Mouse (Mus musculus) hindbrain, postnatal 0 days (tissue): ENCODE measurements around the gene Cnga1. TPM values are rescaled to one million over a fixed set of nuclear protein-coding genes. Genes with fewer than 3 reads are reported as not detected.
A peak's percentile ranks its signal among the peaks of the same experiment; 100 is the strongest.

Experiments used
- ATAC-seq: fragments of 200-750 bp; cut with Nextera tagmentation; 2 replicates; pipeline ENCODE4 v1.8.0; 2017; ENCODE audit warnings: mild to moderate bottlenecking, moderate TSS enrichment, moderate library complexity
- DNase-seq: peaks from one replicate; pipeline ENCODE4 v3.0.0-alpha.2; 2015; ENCODE audit warnings: low spot score
- H3K27ac ChIP-seq: fragments of 300-500 bp; sonication (generic); 2 replicates; pipeline ENCODE4 v1.5.1; 2014; ENCODE audit warnings: mild to moderate bottlenecking
- H3K27me3 ChIP-seq: fragments of 300-500 bp; sonication (generic); 2 replicates; pipeline ENCODE4 v1.6.1; 2014; ENCODE audit warnings: low read length, mixed read lengths; ENCODE audit not compliant: insufficient read depth
- H3K36me3 ChIP-seq: fragments of 300-500 bp; sonication (generic); 2 replicates; pipeline ENCODE4 v1.6.1; 2014; ENCODE audit warnings: low read length, mixed read lengths; ENCODE audit not compliant: insufficient read depth
- H3K4me1 ChIP-seq: fragments of 300-500 bp; sonication (generic); 2 replicates; pipeline ENCODE4 v1.6.1; 2014; ENCODE audit warnings: antibody characterized with exemption, low read length, mixed read lengths; ENCODE audit not compliant: insufficient read depth
- H3K4me2 ChIP-seq: fragments of 300-500 bp; sonication (generic); 2 replicates; pipeline ENCODE4 v1.6.1; 2014; ENCODE audit warnings: low read depth, mild to moderate bottlenecking, low read length, moderate library complexity, mixed read lengths
- H3K4me3 ChIP-seq: fragments of 300-500 bp; sonication (generic); 2 replicates; pipeline ENCODE4 v1.5.1; 2014; ENCODE audit warnings: low read length
- H3K9ac ChIP-seq: fragments of 300-500 bp; sonication (generic); replicated peaks from 2 replicates; pipeline ENCODE4 v1.6.1; 2014; ENCODE audit warnings: mild to moderate bottlenecking, low read length, moderate library complexity, mixed read lengths
- H3K9me3 ChIP-seq: fragments of 300-500 bp; sonication (generic); 2 replicates; pipeline ENCODE4 v1.6.1; 2016; ENCODE audit warnings: low read length, mixed read lengths
- CTCF ChIP-seq: IDR thresholded peaks from 2 replicates; pipeline ENCODE4 v1.5.1; 2016; ENCODE audit warnings: antibody characterized with exemption, control low read depth, low read depth
- WGBS: fragments of 180-500 bp; shearing (Covaris S2); extraction: QIAGEN DNeasy Blood & Tissue Kit; methylation state at CpG from one replicate; pipeline ENCODE4 v1.1.7; 2014; 5-methylcytosine and 5-hydroxymethylcytosine counted together
- polyA plus RNA-seq: library from polyadenylated mRNA; unstranded; fragments of >200 nt; fragmentation: Nextera tagmentation; extraction: Ambion mirVana; gene quantifications from 2 replicates; pipeline ENCODE4 v1.2.1, GENCODE M21; 2015
- total RNA-seq: library from RNA; depleted of rRNA; stranded (reverse); fragments of >200 nt; gene quantifications from 2 replicates; pipeline ENCODE4 v1.2.3, GENCODE M21; 2014

The Cnga1 gene
- total and polyA plus RNA-seq, 2 experiments from 2014 or later, result not detected

GRCm38 (mm10) chr5:72666428-72666827 is 22.4 kb upstream of the Cnga1 start:
- Histone ChIP-seq H3K27ac (no peak overlapping the region), H3K4me3 (no peak overlapping the region), H3K36me3 (no peaks in the 10 kb centered on the region), H3K9me3 (no peaks in the 10 kb centered on the region), H3K4me2 (no peak overlapping the region), H3K9ac (no peak overlapping the region), H3K27me3 (no peaks in the 10 kb centered on the region), H3K4me1 (no peaks in the 10 kb centered on the region)
- WGBS, result 67% methylated on average over 7 of the region's 7 CpGs
- peak; percentile 27 for DNase-seq
- no peak for TF ChIP-seq CTCF
- peak; percentile 46; the same call in 1 of the 2 replicates for ATAC-seq

GRCm38 (mm10) chr5:72665281-72665680 is 21.2 kb upstream of the Cnga1 start:
- 28% methylated on average over 5 of the region's 5 CpGs for WGBS
- Histone ChIP-seq H3K9ac (no peak overlapping the region), H3K36me3 (no peaks in the 10 kb centered on the region), H3K4me3 (no peak overlapping the region), H3K27ac (no peak overlapping the region), H3K9me3 (no peaks in the 10 kb centered on the region), H3K27me3 (no peaks in the 10 kb centered on the region), H3K4me2 (no peak overlapping the region), H3K4me1 (no peaks in the 10 kb centered on the region)
- peak; percentile 63 for DNase-seq
- no peak for ATAC-seq
- TF ChIP-seq CTCF, result peak; percentile 86

DNA sequence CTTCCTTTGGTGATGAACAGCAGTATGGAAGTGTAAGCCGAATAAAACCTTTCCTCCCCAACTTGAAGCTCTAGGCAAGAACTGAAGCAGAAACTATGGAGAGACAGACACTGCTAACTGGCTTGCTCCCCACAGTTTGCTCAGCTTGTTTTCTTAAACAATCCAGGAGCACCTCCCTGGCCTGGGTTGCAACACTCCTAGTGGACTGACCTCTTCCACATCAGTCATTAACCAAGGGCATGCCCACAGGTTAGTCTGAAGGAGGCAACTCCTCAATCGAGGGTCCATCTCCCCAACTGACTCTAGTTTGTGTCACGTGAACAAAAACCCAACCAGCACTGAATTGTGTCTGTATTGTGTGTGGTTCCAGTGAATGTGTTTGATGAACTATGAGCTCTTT is 20.8 kb upstream of the Cnga1 start:
- H3K27me3 ChIP-seq, result no peaks in the 10 kb centered on the region
- ATAC-seq (no peak), DNase-seq (no peak)
- TF ChIP-seq CTCF, result no peak
- no peak overlapping the region for H3K4me3 ChIP-seq
- no peak overlapping the region for H3K4me2 ChIP-seq
- H3K27ac ChIP-seq, result no peak overlapping the region
- no peak overlapping the region for H3K9ac ChIP-seq
- H3K36me3 ChIP-seq, result no peaks in the 10 kb centered on the region
- no peaks in the 10 kb centered on the region for H3K4me1 ChIP-seq
- no peaks in the 10 kb centered on the region for H3K9me3 ChIP-seq
- WGBS, result 53% methylated on average over 3 of the region's 3 CpGs

GRCm38 (mm10) chr5:72664126-72664525 is 20.1 kb upstream of the Cnga1 start:
- ATAC-seq, result no peak
- 64% methylated on average over 5 of the region's 5 CpGs for WGBS
- no peak overlapping the region for H3K4me3 ChIP-seq
- no peaks in the 10 kb centered on the region for H3K4me1 ChIP-seq
- H3K27me3 ChIP-seq, result no peaks in the 10 kb centered on the region
- no peaks in the 10 kb centered on the region for H3K36me3 ChIP-seq
- no peak for DNase-seq
- H3K27ac ChIP-seq, result no peak overlapping the region
- H3K4me2 ChIP-seq, result no peak overlapping the region
- no peak overlapping the region for H3K9ac ChIP-seq
- TF ChIP-seq CTCF, result no peak
- H3K9me3 ChIP-seq, result no peaks in the 10 kb centered on the region

DNA sequence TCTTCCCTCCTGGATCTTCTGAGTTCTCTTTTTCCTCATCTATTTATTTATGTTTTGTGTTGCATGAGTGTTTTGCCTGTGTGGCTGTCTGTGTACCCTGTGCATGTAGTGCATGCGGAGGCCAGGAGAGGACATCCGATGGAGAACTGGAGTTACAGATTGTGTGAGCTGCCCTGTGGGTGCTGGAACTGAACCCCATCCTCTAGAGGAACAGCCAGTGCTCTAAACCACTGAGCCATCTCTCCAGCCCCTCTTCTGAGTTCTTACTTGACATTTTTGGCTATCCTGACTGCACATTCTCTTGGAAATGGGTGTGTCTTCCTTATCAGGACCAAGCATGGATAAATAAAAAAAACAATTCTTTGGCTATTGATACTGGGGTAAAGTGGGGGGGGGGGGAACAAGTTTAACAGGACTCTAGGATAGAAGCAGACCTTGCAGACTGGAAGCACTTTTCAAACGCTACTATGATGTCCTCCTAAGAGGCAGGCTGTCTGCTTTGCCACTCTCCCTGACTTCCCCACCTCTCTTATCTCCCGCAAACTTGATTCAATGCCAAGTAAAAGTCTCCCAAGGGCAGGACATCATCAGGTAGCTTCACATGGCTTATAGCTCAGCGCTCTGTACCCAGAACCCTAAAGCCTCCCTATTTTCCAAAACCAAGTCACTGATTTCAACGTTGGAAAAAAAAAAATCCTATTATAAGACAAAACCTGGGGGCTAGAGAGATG is 17.1 kb upstream of the Cnga1 start:
- no peaks in the 10 kb centered on the region for H3K4me1 ChIP-seq
- no peaks in the 10 kb centered on the region for H3K9me3 ChIP-seq
- no peaks in the 10 kb centered on the region for H3K36me3 ChIP-seq
- WGBS, result 90% methylated on average over 6 of the region's 6 CpGs
- ATAC-seq (no peak), DNase-seq (no peak)
- no peak overlapping the region for H3K4me2 ChIP-seq
- no peak overlapping the region for H3K9ac ChIP-seq
- no peaks in the 10 kb centered on the region for H3K27me3 ChIP-seq
- no peak overlapping the region for H3K4me3 ChIP-seq
- no peak for TF ChIP-seq CTCF
- H3K27ac ChIP-seq, result no peak overlapping the region

- no peak overlapping the region for H3K9ac ChIP-seq
- H3K27me3 ChIP-seq, result no peaks in the 10 kb centered on the region
- no peak for DNase-seq
- WGBS, result 90% methylated on average over 13 of the region's 13 CpGs
- H3K4me1 ChIP-seq, result no peaks in the 10 kb centered on the region
- no peak overlapping the region for H3K4me3 ChIP-seq
- H3K9me3 ChIP-seq, result no peaks in the 10 kb centered on the region
- no peak for ATAC-seq
- H3K27ac ChIP-seq, result no peak overlapping the region
- TF ChIP-seq CTCF, result no peak
- no peak overlapping the region for H3K4me2 ChIP-seq
- H3K36me3 ChIP-seq, result no peaks in the 10 kb centered on the region
Observed at GRCm38 (mm10) chr5:72658375-72658774, 14.3 kb upstream of the Cnga1 start.

GRCm38 (mm10) chr5:72656270-72656791 is 12.3 kb upstream of the Cnga1 start:
- ATAC-seq (no peak), DNase-seq (no peak)
- TF ChIP-seq CTCF, result no peak
- Histone ChIP-seq H3K9me3 (no peaks in the 10 kb centered on the region; the same call in 1 of the 2 replicates), H3K9ac (no peak overlapping the region), H3K27me3 (no peaks in the 10 kb centered on the region), H3K4me2 (no peak overlapping the region), H3K4me3 (no peak overlapping the region), H3K36me3 (no peaks in the 10 kb centered on the region), H3K27ac (no peak overlapping the region), H3K4me1 (no peaks in the 10 kb centered on the region)
- WGBS, result 67% methylated on average over 7 of the region's 7 CpGs
